Mouse (Mus musculus) gonadal fat pad, adult 2 months (tissue): ENCODE measurements around the gene Slc6a5. TPM values are rescaled to one million over a fixed set of nuclear protein-coding genes. Genes with fewer than 3 reads are reported as not detected.

Experiments
- DNase-seq: peaks from one replicate; pipeline ENCODE4 v3.0.0-alpha.2; 2012; ENCODE audit warnings: low read depth
- polyA plus RNA-seq: library from polyadenylated mRNA; depleted of rRNA; stranded (reverse); fragments of >200 nt; gene quantifications from 2 replicates; pipeline ENCODE4 v1.2.3, GENCODE M21; 2012; rRNA removed

The Slc6a5 gene
- polyA plus RNA-seq = 0.04 and 0.09 TPM in 2 replicates

- DNase-seq = no peak
Observed at GRCm38 (mm10) chr7:49909850-49910249, at the start of gene Slc6a5. Slc6a5 (plus strand) TSS chr7:49910146.

GRCm38 (mm10) chr7:49861196-49861595 lies 48.8 kb upstream of the Slc6a5 start:
- DNase-seq = no peak

GRCm38 (mm10) chr7:49863753-49864152 lies 46.2 kb upstream of the Slc6a5 start:
- no peak for DNase-seq

DNA sequence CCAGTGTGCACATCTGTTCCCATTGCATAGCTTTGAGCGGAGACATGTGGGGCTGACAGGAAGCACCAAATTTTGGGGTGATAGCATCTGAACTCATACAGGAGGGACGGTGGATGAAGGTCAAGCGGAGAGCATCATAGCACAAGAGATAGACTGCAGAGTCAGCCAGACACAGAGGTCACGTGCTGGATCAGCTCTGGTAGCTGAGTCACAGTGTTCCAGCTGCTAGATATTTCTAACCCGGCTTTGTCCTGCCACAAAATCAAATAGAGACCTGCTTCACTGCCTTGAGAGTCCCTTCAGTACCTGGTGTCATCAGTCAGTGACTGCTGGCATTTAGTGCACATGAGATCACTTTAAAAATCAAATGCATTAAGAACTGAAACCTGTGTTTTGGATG lies 40.3 kb upstream of the Slc6a5 start:
- no peak for DNase-seq

DNA sequence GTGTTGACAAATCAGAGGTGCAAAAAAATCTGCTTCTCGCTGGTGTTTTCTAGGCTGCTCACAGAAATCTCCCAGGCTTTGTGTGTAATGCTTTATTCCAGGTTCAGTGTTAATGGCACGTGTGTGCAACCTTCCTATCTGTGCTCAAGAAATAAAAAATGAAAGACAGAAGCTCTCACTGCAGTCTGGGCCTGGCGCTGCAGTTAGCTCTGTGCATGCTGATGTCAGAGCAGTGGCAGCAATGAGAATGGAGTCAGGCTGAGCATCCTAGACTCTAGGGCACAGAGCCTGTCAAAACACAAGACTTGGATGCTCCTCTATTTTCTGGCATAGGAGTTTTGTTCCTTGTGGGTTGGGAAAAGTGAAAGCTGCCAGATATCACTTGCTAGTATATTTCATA lies 39.7 kb upstream of the Slc6a5 start:
- DNase-seq = no peak

DNA sequence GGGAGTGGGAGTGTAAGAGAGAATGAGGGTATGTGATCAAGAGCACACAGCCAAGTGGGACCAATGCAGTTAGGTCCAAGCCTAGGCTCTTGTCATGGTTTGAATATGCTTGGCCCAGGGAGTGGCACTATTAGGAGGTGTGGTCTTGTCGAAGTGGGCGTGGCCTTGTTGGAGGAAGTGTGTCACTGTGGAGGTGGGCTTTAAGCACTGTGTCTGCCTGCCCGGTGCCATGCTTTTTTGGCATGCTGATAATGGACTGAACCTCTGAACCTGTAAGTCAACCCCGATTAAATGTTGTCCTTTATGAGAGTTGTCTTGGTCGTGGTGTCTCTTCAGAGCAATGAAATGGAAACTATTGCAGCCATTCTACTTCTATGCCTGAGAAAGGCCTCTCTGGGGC lies 32.6 kb upstream of the Slc6a5 start:
- DNase-seq = no peak

- no peak for DNase-seq
Observed at GRCm38 (mm10) chr7:49879051-49879450, 30.9 kb upstream of the Slc6a5 start.

DNA sequence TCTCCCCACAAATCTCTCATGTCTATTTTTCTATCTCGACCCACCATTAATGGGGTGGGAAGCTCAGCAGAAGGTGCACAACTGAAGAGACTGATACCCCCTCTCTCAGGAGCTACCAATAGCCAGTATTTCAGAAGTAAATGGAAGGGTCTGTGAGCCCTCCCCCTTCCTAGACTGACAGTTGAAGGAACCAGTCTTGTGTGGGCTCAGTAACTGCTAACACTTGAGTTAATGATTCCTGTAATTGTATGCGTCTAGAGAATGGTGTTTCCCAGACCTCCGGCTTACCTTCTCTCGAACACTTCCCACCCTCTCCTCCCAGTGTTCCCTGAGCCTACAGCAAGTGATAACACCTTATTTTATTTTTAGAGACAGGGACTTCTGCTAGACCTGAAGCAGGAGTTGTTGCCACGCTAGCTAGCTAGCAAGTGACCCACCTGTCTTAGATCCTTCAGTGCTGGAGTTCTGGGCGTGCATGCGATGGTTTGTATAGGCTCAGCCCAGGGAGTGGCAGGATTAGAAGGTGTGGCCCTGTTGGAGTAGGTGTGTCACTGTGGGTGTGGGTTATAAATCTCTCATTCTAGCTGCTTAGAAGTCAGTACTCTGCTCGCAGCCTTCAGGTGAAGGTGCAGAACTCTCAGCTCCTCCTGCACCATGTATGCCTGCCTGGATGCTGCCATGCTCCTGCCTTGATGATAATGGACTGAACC lies 29.8 kb upstream of the Slc6a5 start:
- DNase-seq = no peak

- DNase-seq = peak; percentile 4
Observed at GRCm38 (mm10) chr7:49882288-49882687, 27.7 kb upstream of the Slc6a5 start.

- no peak for DNase-seq
Observed at GRCm38 (mm10) chr7:49882694-49883389, 27.1 kb upstream of the Slc6a5 start.

DNA sequence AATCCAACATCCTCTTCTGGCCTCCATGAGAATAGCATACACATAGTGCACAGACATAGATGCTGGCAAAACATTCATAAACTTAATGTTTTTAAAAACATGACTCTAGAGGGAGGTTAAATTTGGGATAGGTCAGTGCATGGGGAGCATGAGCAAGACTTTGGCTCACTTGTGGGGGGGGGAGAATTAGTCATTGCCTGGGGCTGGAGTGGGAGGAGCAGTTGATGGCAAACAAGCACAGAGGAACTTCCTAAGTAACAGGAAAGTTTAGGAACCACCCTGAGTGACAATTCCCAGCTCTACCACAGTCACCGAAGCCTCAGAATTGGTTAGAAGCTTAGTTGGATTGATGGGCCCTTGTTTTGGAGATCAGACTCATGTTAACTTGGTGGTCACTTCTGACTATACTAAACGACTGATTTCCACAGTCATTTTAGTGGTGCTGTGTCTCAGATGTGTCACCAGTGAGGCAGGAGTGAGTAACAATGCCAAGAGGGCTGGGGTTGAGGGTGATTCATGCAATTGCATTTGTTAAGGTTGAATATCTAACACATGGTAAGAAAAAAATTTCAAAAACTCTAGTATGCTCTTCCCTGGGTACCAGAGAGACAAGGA lies 22.1 kb upstream of the Slc6a5 start:
- DNase-seq = no peak

DNA sequence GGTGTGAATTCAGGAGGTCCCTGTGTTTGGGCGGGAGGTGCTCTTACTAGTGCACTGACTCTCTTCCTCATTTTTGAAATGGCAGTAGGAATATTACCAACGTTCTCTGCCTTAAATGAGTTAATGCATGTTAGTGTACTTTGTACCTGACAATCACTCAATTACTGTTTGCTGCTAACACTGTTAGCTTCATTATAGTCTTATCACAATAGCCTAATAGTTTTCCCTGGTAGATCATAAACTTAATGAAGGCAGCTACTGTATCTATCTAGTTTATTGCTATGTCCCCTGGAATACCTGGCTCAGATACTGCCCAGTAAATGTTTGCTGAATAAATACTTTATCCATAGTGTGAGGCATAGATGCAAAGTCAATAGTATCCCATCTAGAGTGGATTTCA lies 15.2 kb upstream of the Slc6a5 start:
- no peak for DNase-seq

DNA sequence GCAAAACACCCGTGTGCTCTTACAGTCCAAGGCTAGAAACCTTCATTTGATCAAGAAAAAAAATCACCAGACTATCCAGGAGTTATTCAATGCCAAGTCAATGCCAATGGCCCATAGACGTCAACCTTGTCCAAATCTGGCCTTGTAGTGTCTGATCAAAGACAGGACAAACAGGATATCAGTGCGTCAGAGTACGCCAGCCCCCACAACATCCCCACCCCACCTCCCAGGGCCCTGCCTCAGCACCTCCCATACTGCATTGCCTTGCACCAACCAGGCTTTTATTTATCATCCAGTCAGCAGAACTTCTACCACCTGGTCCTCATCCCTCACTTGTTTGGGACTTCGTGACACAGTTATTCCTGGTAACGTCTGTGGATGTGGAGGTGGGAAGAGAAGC lies 14.7 kb upstream of the Slc6a5 start:
- no peak for DNase-seq

DNA sequence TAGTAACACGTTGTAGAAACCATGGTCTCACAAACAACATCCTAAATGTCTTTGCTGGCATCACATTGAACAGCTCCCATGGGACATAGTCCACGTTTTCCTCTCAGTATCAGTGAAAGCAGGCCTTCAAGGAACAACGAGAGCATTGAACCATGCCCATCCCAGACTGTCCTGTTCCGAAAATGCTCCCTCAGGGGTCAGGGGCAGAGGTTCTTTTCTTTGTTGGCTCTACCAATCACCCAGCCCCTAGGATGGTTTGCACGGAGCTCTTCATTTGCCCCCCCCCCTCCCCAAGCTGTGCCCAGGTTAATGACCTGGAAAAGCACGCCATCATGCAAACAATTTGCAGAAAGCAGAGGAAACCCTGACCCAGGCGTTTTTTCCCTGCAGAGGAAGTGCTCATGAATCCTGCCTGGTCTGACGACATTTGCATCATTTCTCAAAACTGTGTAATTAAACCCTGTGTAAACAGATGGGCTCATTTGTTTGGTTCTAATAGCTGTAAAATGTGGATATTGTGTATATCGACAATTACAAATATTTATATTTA lies 7.9 kb upstream of the Slc6a5 start:
- no peak for DNase-seq

DNA sequence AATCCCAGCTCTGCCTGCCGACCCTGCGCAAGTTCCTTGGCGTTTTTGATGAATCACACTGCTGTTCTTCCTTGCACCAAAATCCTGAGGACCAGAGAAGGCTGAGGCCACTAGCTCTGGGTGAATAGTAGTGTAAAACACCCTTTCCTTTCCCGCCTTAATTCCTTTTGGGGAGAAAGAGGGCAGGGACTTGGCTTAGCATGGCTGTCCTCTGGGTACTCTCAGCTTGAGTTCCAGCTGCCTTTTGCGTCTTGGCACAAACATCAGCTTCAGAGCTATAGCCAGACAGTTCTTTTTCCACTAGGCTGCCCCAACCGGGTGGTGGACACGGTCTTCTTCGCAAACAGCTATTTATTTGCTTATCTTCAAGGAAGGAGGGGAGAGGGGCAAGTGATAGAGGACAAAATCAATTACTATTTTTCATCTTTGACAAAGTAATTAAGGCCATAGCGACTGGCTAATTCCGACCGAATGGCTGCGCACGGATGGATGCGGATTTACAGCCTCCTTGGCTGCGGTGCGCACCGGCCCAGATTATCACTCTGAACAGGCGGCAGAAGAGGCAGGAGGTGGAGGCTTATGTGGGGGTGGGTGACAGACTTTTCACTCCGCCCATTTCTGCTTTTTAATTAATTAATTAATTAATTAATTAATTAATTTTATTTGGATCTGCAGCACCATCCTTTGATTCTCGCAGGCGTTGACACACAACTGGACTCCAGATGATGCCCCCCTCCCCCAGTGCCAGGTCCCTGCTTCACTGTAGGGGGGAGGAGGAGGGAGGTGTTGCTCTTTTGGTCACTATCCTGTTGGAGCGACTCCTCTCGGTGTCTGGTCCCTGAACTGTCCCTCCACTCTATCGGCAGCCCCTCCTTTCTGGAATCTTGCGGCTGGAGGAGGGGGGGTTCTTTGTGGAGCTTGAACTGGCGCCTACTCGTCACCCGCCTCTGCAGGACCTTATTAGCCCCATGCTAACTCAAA lies 2.5 kb upstream of the Slc6a5 start:
- DNase-seq = no peak

- no peak for DNase-seq
Observed at GRCm38 (mm10) chr7:49908181-49908855, 1.6 kb upstream of the Slc6a5 start.

GRCm38 (mm10) chr7:49908990-49909411 lies 945 bp upstream of the Slc6a5 start:
- no peak for DNase-seq

- no peak for DNase-seq
Observed at GRCm38 (mm10) chr7:49910361-49910760, 415 bp downstream of the Slc6a5 start.

DNA sequence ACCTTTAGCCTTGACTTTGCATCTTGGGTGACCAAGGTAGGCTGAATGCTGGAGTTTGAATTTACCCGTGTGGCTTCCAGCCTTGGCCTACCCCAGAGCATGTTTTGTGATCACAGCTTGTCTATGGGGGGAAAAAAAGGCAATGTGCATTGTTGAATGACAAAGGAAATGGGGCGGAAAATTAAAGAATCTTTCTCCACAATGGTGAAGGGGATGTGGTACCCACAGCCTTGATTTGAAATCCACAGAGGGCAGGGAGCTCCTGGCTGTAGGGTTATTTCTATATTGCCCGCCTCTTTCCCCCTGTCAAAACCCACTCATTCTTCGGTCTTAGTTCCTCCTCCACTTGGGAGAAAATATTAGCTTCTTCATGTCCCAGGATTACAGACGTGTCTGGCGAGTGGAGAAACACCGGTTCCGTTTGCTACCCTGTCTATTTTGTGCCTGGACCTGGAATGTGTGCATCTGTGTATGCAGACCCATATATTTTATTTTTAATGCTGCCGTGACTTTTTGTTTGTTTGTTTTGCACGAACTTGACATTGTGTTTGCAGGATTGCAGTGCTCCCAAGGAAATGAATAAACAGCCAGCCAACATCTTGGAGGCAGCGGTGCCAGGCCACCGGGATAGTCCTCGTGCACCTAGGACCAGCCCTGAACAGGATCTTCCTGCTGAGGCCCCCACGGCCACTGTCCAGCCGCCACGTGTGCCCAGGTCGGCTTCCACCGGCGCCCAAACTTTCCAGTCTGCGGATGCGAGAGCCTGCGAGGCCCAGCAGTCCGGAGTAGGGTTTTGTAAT lies 1.4 kb downstream of the Slc6a5 start:
- no peak for DNase-seq

- DNase-seq = no peak
Observed at GRCm38 (mm10) chr7:49911947-49912262, 2.0 kb downstream of the Slc6a5 start.
